Mouse (Mus musculus) neural tube, embryonic 11.5 days (tissue): ENCODE results near the gene Gna11. TPM values are rescaled to one million over a fixed set of nuclear protein-coding genes. Genes with fewer than 3 reads are reported as not detected.
A peak's percentile ranks its signal among the peaks of the same experiment; 100 is the strongest.

Experiments
- ATAC-seq: fragments of 200-750 bp; cut with Nextera tagmentation; 2 replicates; pipeline ENCODE4 v1.8.0; 2017; ENCODE audit warnings: moderate number of reproducible peaks, mild to moderate bottlenecking, moderate TSS enrichment, moderate library complexity; ENCODE audit not compliant: insufficient read depth, low FRiP score, low TSS enrichment
- DNase-seq: peaks from one replicate; pipeline ENCODE4 v3.0.0-alpha.2; 2015; ENCODE audit warnings: low spot score
- H3K27ac ChIP-seq: fragments of 300-500 bp; sonication (generic); 2 replicates; pipeline ENCODE4 v1.5.1; 2014; ENCODE audit warnings: low read depth, mild to moderate bottlenecking, low read length
- H3K27me3 ChIP-seq: fragments of 300-500 bp; sonication (generic); 2 replicates; pipeline ENCODE4 v1.6.1; 2014; ENCODE audit warnings: mild to moderate bottlenecking, low read length, mixed read lengths; ENCODE audit not compliant: control insufficient read depth, insufficient read depth
- H3K36me3 ChIP-seq: fragments of 300-500 bp; sonication (generic); 2 replicates; pipeline ENCODE4 v1.6.1; 2014; ENCODE audit warnings: mild to moderate bottlenecking, low read length, moderate library complexity, mixed read lengths; ENCODE audit not compliant: control insufficient read depth, insufficient read depth
- H3K4me1 ChIP-seq: fragments of 300-500 bp; sonication (generic); 2 replicates; pipeline ENCODE4 v1.6.1; 2014; ENCODE audit warnings: low read length, mixed read lengths; ENCODE audit not compliant: control insufficient read depth, insufficient read depth
- H3K4me2 ChIP-seq: fragments of 300-500 bp; sonication (generic); 2 replicates; pipeline ENCODE4 v1.6.1; 2014; ENCODE audit warnings: low read depth, mild to moderate bottlenecking, moderate library complexity
- H3K4me3 ChIP-seq: fragments of 300-500 bp; sonication (generic); 2 replicates; pipeline ENCODE4 v1.5.1; 2014; ENCODE audit warnings: low read depth, low read length
- H3K9ac ChIP-seq: fragments of 300-500 bp; sonication (generic); 2 replicates; pipeline ENCODE4 v1.6.1; 2014; ENCODE audit warnings: mild to moderate bottlenecking, low read length
- H3K9me3 ChIP-seq: fragments of 300-500 bp; sonication (generic); 2 replicates; pipeline ENCODE4 v1.6.1; 2016; ENCODE audit warnings: low read length; ENCODE audit not compliant: control insufficient read depth
- WGBS: fragments of 180-500 bp; shearing (Covaris S2); extraction: QIAGEN DNeasy Blood & Tissue Kit; methylation state at CpG from one replicate; pipeline ENCODE4 v1.1.7; 2014; 5-methylcytosine and 5-hydroxymethylcytosine counted together
- polyA plus RNA-seq: library from polyadenylated mRNA; unstranded; fragments of >200 nt; fragmentation: Nextera tagmentation; extraction: Ambion mirVana; gene quantifications from 2 replicates; pipeline ENCODE4 v1.2.1, GENCODE M21; 2014

Gene Gna11
- polyA plus RNA-seq, 1 experiment from 2014 or later = 78.8 TPM

- H3K9me3 ChIP-seq = no peaks in the 10 kb centered on the region
- no peaks in the 10 kb centered on the region for H3K36me3 ChIP-seq
- H3K4me2 ChIP-seq = no peak overlapping the region
- 74% methylated on average over 13 of the region's 13 CpGs for WGBS
- no peaks in the 10 kb centered on the region for H3K4me1 ChIP-seq
- ATAC-seq (no peak), DNase-seq (no peak)
- H3K27ac ChIP-seq = no peak overlapping the region
- H3K9ac ChIP-seq = no peak overlapping the region
- peaks cover 13% of the 10 kb centered on the region; the same call in 1 of the 2 replicates for H3K27me3 ChIP-seq
- H3K4me3 ChIP-seq = no peak overlapping the region
These were observed 37.1 kb downstream of the Gna11 start for GRCm38 (mm10) chr10:81507691-81508489.

DNA sequence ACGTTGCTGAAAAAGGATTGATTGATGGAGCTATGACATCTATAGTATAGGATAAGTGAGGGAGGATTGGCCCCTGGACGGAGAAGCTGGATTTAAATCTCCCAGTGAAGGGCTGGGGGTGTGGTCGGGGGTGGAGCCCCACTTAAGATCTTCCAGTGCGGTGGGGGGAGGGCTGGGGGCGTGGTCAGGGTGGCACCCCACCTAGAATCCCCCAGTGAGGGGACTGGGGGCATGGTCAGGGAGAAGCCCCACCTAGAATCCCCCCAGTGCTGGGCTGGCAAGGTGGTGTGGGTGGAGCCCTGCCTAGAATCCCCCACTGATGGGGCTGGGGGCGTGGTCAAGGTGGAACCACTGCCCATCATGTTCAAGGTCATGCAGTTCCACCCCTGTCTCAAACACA is 37.9 kb downstream of the Gna11 start:
- WGBS = 36% methylated on average over 6 of the region's 6 CpGs
- Histone ChIP-seq H3K4me2 (no peak overlapping the region), H3K4me3 (no peak overlapping the region), H3K36me3 (no peaks in the 10 kb centered on the region), H3K9ac (no peak overlapping the region), H3K9me3 (no peaks in the 10 kb centered on the region), H3K27me3 (peaks cover 6% of the 10 kb centered on the region; the same call in 1 of the 2 replicates), H3K4me1 (no peaks in the 10 kb centered on the region), H3K27ac (no peak overlapping the region)
- DNase-seq (no peak), ATAC-seq (no peak)

GRCm38 (mm10) chr10:81505016-81505664 is 39.9 kb downstream of the Gna11 start:
- DNase-seq (no peak), ATAC-seq (no peak)
- H3K9ac ChIP-seq = no peak overlapping the region
- no peak overlapping the region for H3K4me3 ChIP-seq
- peaks cover 6% of the 10 kb centered on the region; the same call in 1 of the 2 replicates for H3K27me3 ChIP-seq
- H3K9me3 ChIP-seq = no peaks in the 10 kb centered on the region
- no peak overlapping the region for H3K27ac ChIP-seq
- no peaks in the 10 kb centered on the region for H3K4me1 ChIP-seq
- no peaks in the 10 kb centered on the region for H3K36me3 ChIP-seq
- H3K4me2 ChIP-seq = no peak overlapping the region
- WGBS = 85% methylated on average over 15 of the region's 15 CpGs

GRCm38 (mm10) chr10:81502658-81503057 is 42.3 kb downstream of the Gna11 start:
- peak; percentile 14; the same call in 1 of the 2 replicates for ATAC-seq
- H3K9ac ChIP-seq = peak overlapping the region; percentile 35
- H3K36me3 ChIP-seq = no peaks in the 10 kb centered on the region
- H3K9me3 ChIP-seq = no peaks in the 10 kb centered on the region
- no peaks in the 10 kb centered on the region for H3K4me1 ChIP-seq
- WGBS = 9% methylated on average over 36 of the region's 36 CpGs
- H3K4me2 ChIP-seq = peak overlapping the region; percentile 54
- H3K27me3 ChIP-seq = peaks cover 6% of the 10 kb centered on the region; the same call in 1 of the 2 replicates
- peak; percentile 85 for DNase-seq
- peak overlapping the region; percentile 25 for H3K4me3 ChIP-seq
- no peak overlapping the region for H3K27ac ChIP-seq

- ATAC-seq (no peak), DNase-seq (no peak)
- no peaks in the 10 kb centered on the region for H3K4me1 ChIP-seq
- no peak overlapping the region for H3K4me2 ChIP-seq
- H3K9me3 ChIP-seq = no peaks in the 10 kb centered on the region
- no peak overlapping the region for H3K4me3 ChIP-seq
- no peak overlapping the region for H3K9ac ChIP-seq
- no peak overlapping the region for H3K27ac ChIP-seq
- WGBS = 84% methylated on average over 5 of the region's 5 CpGs
- H3K36me3 ChIP-seq = no peaks in the 10 kb centered on the region
- H3K27me3 ChIP-seq = peaks cover 6% of the 10 kb centered on the region; the same call in 1 of the 2 replicates
These were observed 43.1 kb downstream of the Gna11 start for GRCm38 (mm10) chr10:81501863-81502262.

DNA sequence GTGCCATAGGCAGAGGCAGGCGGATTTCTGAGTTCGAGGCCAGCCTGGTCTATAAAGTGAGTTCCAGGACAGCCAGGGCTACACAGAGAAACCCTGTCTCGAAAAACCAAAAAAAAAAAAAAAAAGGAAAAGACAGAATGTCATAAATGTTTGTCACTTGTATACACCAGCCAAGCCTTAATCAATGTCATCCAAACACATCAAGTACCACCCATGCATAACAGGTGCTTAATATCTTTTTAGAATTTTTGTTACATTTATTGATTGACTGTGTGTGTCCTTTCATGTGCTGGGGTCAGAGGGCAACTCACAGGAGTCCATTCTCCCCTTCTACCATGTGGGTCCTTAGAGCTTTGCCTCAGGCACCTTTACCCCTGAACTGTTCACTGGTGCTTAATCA is 45.0 kb downstream of the Gna11 start, which contains the start of gene S1pr4:
Gene S1pr4, minus strand, starts transcription at position 101 of the 400 bp plus-strand sequence.
- Histone ChIP-seq H3K9ac (no peak within 1 kb of the TSS), H3K4me1 (peaks cover 9% of the 10 kb centered on the region), H3K4me2 (no peak within 1 kb of the TSS), H3K27ac (no peak within 1 kb of the TSS), H3K4me3 (no peak within 1 kb of the TSS), H3K27me3 (peaks cover 6% of the 10 kb centered on the region; the same call in 1 of the 2 replicates), H3K9me3 (no peaks in the 10 kb centered on the region), H3K36me3 (no peaks in the 10 kb centered on the region)
- ATAC-seq (no peak), DNase-seq (no peak)
- WGBS = 88% methylated on average over 2 of the region's 3 CpGs

DNA sequence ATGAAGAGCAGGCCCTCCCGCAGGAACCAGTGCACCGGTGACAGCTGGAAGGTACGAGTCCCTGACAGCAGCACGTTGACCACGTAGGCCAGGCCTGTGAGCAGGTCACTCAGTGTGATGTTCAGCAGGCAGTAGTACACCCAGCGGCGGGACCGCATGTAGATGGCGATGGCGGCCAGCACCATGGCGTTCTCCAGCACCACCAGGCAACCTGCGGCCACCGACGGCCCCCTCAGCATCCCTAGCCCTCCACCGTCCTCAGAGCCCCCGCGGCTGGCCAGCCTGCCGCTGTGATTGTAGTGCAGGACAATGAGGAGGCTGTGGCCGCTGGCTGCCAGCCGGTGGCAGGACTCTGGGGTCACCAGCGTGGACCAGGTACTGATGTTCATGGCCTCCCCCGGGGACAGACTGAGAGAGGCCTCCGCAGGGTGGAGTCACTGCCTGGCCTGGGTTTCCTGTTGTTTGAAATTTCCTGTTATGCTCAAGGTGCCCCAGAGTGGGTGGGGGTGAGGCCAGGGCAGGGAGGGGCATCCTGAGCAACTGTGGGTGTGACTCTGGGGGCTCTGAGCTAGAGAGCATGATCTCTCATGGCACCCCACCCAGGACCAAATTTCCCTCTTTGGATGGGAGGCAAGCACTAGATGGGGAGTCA is 45.6 kb downstream of the Gna11 start:
- WGBS = 76% methylated on average over 23 of the region's 23 CpGs
- Histone ChIP-seq H3K4me1 (peaks cover 15% of the 10 kb centered on the region), H3K4me2 (no peak overlapping the region), H3K9ac (no peak overlapping the region), H3K36me3 (no peaks in the 10 kb centered on the region), H3K27ac (no peak overlapping the region), H3K27me3 (peaks cover 6% of the 10 kb centered on the region; the same call in 1 of the 2 replicates), H3K9me3 (no peaks in the 10 kb centered on the region), H3K4me3 (no peak overlapping the region)
- ATAC-seq = no peak
- no peak for DNase-seq

DNA sequence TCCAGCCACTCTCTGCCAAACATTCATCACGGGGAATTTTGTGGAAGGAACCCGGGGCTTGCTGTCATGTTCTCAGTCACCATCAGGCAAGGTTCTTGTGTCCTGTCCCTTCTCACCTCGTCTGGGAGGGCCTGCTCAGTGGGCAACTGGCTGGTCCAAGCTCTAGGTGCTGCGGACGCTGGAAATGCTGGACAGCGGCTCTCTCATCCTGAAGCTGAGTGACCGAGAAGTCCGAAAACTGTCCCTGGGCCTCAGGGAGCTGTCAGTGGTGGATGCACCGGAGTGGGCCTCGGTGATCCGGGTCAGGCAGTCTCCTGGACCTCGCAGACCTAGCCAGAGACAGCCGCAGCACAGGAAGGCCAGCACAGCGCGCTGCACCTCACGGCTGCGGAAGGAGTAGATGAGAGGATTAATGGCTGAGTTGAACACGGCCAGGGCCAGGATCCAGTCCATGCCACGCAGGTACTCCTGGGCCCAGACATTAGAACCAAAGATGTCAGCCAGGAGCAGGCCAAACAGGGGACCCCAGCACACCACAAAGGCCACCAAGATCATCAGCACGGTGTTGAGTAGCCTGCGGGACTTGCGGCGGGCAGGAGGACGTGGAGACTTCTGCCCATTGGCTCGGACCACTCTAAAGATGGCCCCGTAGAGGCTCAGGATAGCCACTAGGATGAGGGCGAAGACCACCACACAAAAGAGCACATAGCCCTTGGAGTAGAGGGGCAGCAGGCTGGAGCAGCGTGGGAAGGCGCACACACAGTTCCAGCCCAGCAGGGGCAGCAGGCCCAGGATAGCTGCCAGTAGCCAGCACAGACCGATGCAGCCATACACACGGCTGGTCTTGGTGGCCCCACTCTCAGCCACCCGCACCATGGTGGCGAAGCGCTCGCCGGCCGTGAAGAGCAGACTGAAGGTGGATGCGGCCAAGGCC is 46.4 kb downstream of the Gna11 start:
- ATAC-seq (no peak), DNase-seq (no peak)
- no peaks in the 10 kb centered on the region for H3K36me3 ChIP-seq
- peaks cover 15% of the 10 kb centered on the region for H3K4me1 ChIP-seq
- H3K4me3 ChIP-seq = no peak overlapping the region
- H3K9me3 ChIP-seq = no peaks in the 10 kb centered on the region
- no peak overlapping the region for H3K27ac ChIP-seq
- H3K27me3 ChIP-seq = peaks cover 6% of the 10 kb centered on the region; the same call in 1 of the 2 replicates
- 85% methylated on average over 38 of the region's 38 CpGs for WGBS
- no peak overlapping the region; the same call in 1 of the 2 replicates for H3K9ac ChIP-seq
- no peak overlapping the region for H3K4me2 ChIP-seq
